Mouse (Mus musculus) heart, adult 18-20 months (tissue): ENCODE data around the gene Ocel1. TPM values are rescaled to one million over a fixed set of nuclear protein-coding genes. Genes with fewer than 3 reads are reported as not detected.

Source experiments
- DNase-seq, 2 experiments: peaks; one replicate each; pipeline ENCODE4 v3.0.0; 2021 to 2022; ENCODE audit warnings: mixed read lengths in 1 of 2
- total RNA-seq, 2 experiments: library from RNA; stranded (reverse); gene quantifications; 2 replicates each; pipeline ENCODE4 v1.2.3; 2021

Ocel1 gene
- total RNA-seq, 2 experiments from 2014 or later, result 14.2 to 14.9 TPM

GRCm38 (mm10) chr8:71403107-71403885 lies 32.2 kb downstream of the Ocel1 start:
- DNase-seq, result no peak

GRCm38 (mm10) chr8:71404011-71404410 lies 32.9 kb downstream of the Ocel1 start:
- DNase-seq, result no peak

DNA sequence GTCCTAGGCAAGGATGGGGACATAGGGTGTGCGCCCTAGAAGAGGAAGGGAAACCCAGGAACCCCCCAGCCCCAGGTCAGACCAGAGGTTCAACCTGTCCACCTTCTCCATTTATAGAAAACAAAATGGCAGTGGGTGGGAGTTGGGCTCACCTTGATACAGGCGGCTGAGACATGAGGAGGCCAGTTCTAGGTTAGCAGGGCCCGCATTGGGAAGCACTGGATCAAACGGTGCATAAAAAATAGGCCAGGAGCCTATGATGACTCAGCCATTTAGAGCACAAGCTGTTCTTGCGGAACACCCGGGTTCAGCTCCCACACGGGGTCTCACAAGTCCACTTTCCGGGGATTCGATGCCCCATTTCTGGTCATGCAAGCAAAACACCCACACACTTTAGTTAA lies 33.9 kb downstream of the Ocel1 start:
- no peak for DNase-seq

GRCm38 (mm10) chr8:71405401-71406098 lies 34.5 kb downstream of the Ocel1 start, which contains the start of gene Ankle1:
TSS of gene Ankle1 (plus strand) at chr8:71406010.
- DNase-seq, result peak; percentile 95 to 99

GRCm38 (mm10) chr8:71406099-71407015 lies 35.3 kb downstream of the Ocel1 start:
- DNase-seq, result peak; percentile 63 to 64

DNA sequence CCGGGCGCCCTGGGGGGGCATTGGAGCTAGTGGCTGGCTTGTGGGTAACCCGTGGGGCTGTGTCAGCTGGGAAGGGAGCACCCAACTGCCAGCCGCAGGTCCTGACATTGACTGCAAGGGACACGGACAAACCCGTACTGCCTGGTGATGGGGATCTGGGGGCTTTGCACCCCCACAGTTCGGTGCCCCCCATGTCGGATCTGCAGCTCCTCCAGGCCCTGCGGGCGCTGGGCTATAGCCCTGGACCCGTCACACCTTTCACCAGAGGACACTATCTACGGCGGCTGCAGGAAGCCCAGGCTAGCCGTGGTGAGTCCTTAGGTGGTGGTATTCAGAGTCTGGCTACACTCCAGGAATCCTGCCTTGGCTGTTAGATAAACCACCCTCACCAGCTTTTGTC lies 36.3 kb downstream of the Ocel1 start:
- DNase-seq, result no peak

GRCm38 (mm10) chr8:71408231-71408630 lies 37.1 kb downstream of the Ocel1 start:
- no peak for DNase-seq

DNA sequence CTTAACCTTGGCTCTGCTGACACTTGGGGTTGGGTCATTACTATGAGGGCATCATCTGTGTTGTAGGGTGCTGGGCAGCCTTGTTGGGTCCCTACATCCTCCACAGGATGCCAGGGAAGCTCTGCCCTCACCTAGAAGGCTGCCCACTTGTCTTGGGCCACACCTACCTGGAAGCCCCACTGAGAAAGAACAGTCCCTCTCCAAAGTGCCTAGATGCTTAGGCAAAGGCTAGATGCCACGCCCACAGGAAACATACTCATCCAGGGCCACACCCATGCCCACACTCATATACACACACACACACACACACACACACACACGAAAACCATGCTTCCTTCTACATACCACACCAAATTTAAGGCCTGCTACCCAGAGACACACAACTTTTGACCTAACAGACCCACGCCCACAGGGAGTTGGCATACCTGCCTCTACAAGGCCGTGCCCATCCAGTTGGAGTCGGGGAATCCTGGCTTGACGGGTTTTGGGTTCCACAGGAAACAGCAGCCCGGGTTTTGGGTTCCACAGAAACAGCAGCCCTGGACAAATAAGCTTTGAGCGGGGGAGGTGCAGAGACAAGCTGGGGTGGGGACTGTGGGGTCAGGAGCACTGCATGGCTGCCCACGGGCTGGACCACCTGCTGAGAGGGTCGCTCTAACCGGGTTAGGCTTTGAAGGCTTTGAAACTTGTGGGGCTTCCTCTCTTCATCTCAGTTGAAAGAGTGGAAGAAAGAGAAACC lies 40.6 kb downstream of the Ocel1 start:
- no peak for DNase-seq

DNA sequence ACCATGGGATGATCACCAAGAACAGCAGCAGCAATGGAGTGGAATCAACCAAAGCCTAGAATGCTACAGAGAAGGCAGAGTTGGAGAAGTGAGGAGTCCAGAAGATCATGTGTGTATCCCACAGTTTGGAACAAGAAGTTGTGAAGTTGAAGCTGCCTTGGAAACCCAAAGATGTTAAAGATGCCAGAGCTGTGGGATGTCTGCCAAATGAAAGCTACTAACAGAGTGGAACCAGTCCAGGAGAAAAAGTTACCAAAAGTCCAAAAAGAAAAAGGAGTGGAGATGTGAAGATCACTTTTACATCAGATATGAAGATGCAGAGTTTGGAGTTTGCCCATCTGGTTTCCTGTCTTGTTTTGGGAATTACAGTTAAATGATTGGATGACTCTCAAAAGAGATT lies 51.0 kb downstream of the Ocel1 start:
- no peak for DNase-seq

Other genes starting within 250 kb of the Ocel1 start
- gene Myo9b, start 98.6 kb upstream of the Ocel1 start, total RNA-seq, result 10 to 100 TPM; 20.5 to 22.3 TPM
- 10 to 100 TPM; 25.5 to 29.5 TPM for gene Haus8, start 98.4 kb upstream of the Ocel1 start, total RNA-seq
- 100 to 1,000 TPM; 163 to 174 TPM for gene Use1, start 4.5 kb upstream of the Ocel1 start, total RNA-seq
- gene Nr2f6, start 10.7 kb downstream of the Ocel1 start, total RNA-seq, result 10 to 100 TPM; 48.0 to 53.8 TPM
- gene Ushbp1, start 24.5 kb downstream of the Ocel1 start, total RNA-seq, result 10 to 100 TPM; 20.4 to 23.2 TPM
- gene Babam1, start 25.6 kb downstream of the Ocel1 start, total RNA-seq, result 10 to 100 TPM; 67.9 to 69.8 TPM
- not detected for gene Ankle1, start 34.7 kb downstream of the Ocel1 start, total RNA-seq
- gene Abhd8, start 92.4 kb downstream of the Ocel1 start, total RNA-seq, result 10 to 100 TPM; 23.8 to 26.6 TPM
- gene Mrpl34, start 93.7 kb downstream of the Ocel1 start, total RNA-seq, result 100 to 1,000 TPM; 126 to 127 TPM
- gene Dda1, start 97.9 kb downstream of the Ocel1 start, total RNA-seq, result 10 to 100 TPM; 31.4 to 32.1 TPM
- 10 to 100 TPM; 16.6 to 16.9 TPM for gene Ano8, start 114.7 kb downstream of the Ocel1 start, total RNA-seq
- gene Gtpbp3, start 116.8 kb downstream of the Ocel1 start, total RNA-seq, result 10 to 100 TPM; 19.1 to 22.2 TPM
- gene Plvap, start 140.5 kb downstream of the Ocel1 start, total RNA-seq, result 10 to 100 TPM; 23.0 to 30.9 TPM
- gene Ccdc194, start 154.4 kb downstream of the Ocel1 start, total RNA-seq, result not detected
- 10 to 100 TPM; 19.3 to 40.2 TPM for gene Bst2, start 166.2 kb downstream of the Ocel1 start, total RNA-seq
- 10 to 100 TPM; 28.4 to 28.5 TPM for gene Mvb12a, start 171.6 kb downstream of the Ocel1 start, total RNA-seq
- under 1 TPM; 0.42 to 0.51 TPM for gene Tmem221, start 187.6 kb downstream of the Ocel1 start, total RNA-seq
- under 1 TPM; 0.15 TPM for gene Nxnl1, start 195.3 kb downstream of the Ocel1 start, total RNA-seq
- gene Slc27a1, start 197.6 kb downstream of the Ocel1 start, total RNA-seq, result 100 to 1,000 TPM; 162 to 202 TPM
- 10 to 100 TPM; 66.5 to 72.2 TPM for gene Pgls, start 220.9 kb downstream of the Ocel1 start, total RNA-seq
- gene Fam129c, start 226.3 kb downstream of the Ocel1 start, total RNA-seq, result 1 to 10 TPM in 1 of 2 experiments, under 1 TPM in 1; 0.99 to 1.0 TPM
- gene Colgalt1, start 239.7 kb downstream of the Ocel1 start, total RNA-seq, result 10 to 100 TPM; 41.6 to 42.4 TPM